Mouse (Mus musculus) liver, embryonic 14.5 days (tissue): ENCODE results near the gene Rps26.

ENCODE experiments used
- CTCF ChIP-seq: IDR thresholded peaks from 2 replicates; pipeline ENCODE4 v1.5.1; 2016; ENCODE audit warnings: antibody characterized with exemption, low read depth, control low read depth
- EP300 ChIP-seq: IDR thresholded peaks from 2 replicates; pipeline ENCODE4 v1.6.1; 2016; ENCODE audit warnings: antibody characterized with exemption, low read depth

DNA sequence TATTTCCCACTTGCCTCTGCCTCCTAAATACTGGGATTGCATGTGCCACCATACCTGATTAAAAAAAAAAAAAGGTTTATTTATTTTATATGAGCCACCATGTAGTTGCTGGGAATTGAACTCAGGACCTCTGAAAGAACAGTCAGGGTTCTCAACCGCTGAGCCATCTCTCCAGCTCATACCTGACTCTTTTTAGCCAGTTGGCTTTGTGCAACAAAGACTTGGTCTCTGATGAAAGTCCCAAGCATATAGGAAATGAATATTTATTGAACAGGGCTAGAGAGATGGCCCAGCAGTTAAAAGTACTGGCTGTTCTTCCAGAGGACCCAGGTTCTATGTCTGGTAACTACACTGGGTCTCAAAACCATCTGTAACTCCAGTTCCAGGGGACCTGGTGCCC is 8.0 kb downstream of the Rps26 start:
- no peak for TF ChIP-seq CTCF
- TF ChIP-seq EP300 = no peak
